Mouse (Mus musculus) forebrain, embryonic 16.5 days (tissue): ENCODE measurements at regions not wholly inside any gene's neighbourhood (a gene's known extent, or its start where the extent isn't known, plus 50 kb on each side); places are given as distances from the start of the nearest gene placed in this dataset.

ENCODE experiments used
- ATAC-seq: fragments of 200-750 bp; cut with Nextera tagmentation; 2 replicates; pipeline ENCODE4 v1.8.0; 2017; ENCODE audit warnings: mild to moderate bottlenecking, moderate library complexity
- H3K27ac ChIP-seq: fragments of 300-500 bp; sonication (generic); 2 replicates; pipeline ENCODE4 v1.5.1; 2014; ENCODE audit warnings: low read length, control low read depth
- H3K27me3 ChIP-seq: fragments of 300-500 bp; sonication (generic); replicated peaks from 2 replicates; pipeline ENCODE4 v1.6.1; 2014; ENCODE audit warnings: low read length; ENCODE audit not compliant: control insufficient read depth, insufficient read depth
- H3K36me3 ChIP-seq: fragments of 300-500 bp; sonication (generic); 2 replicates; pipeline ENCODE4 v1.6.1; 2014; ENCODE audit not compliant: control insufficient read depth, insufficient read depth
- H3K4me1 ChIP-seq: fragments of 300-500 bp; sonication (generic); replicated peaks from 2 replicates; pipeline ENCODE4 v1.6.1; 2014; ENCODE audit warnings: low read length; ENCODE audit not compliant: control insufficient read depth, insufficient read depth
- H3K4me2 ChIP-seq: fragments of 300-500 bp; sonication (generic); 2 replicates; pipeline ENCODE4 v1.6.1; 2014; ENCODE audit warnings: mild to moderate bottlenecking, low read length, control low read depth
- H3K4me3 ChIP-seq: fragments of 300-500 bp; sonication (generic); replicated peaks from 2 replicates; pipeline ENCODE4 v1.5.1; 2014; ENCODE audit warnings: mild to moderate bottlenecking, low read length, control low read depth
- H3K9ac ChIP-seq: fragments of 300-500 bp; sonication (generic); replicated peaks from 2 replicates; pipeline ENCODE4 v1.6.1; 2014; ENCODE audit warnings: low read depth, low read length, control low read depth
- H3K9me3 ChIP-seq: fragments of 300-500 bp; sonication (generic); 2 replicates; pipeline ENCODE4 v1.6.1; 2016; ENCODE audit warnings: low read length; ENCODE audit not compliant: control insufficient read depth
- WGBS: fragments of 180-500 bp; shearing (Covaris S2); extraction: QIAGEN DNeasy Blood & Tissue Kit; methylation state at CpG from one replicate; pipeline ENCODE4 v1.1.7; 2014; 5-methylcytosine and 5-hydroxymethylcytosine counted together

DNA sequence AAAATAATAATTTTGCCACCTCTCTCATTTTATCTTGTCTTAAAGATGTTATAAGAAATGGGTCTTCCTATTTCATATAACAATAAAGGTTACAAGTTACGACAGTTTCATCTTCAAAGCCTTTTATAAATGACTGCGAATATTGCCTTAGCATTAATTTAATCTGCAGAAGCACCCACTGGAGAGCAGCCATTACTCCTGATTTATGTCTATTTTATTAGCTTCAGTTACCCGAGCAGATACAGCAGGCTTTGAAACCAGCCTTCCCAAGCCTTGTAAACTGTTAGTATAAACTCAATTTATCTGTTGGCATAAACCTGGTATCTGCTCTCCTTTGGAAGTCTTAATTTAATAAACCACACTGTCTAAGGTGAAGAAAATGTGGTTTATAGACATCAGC lies 2851.6 kb upstream of the Gm6569 start:
- Histone ChIP-seq H3K9ac (no peak overlapping the region), H3K27ac (no peak overlapping the region), H3K4me3 (no peak overlapping the region), H3K4me1 (no peaks in the 10 kb centered on the region), H3K27me3 (no peaks in the 10 kb centered on the region), H3K4me2 (no peak overlapping the region), H3K9me3 (no peaks in the 10 kb centered on the region), H3K36me3 (no peaks in the 10 kb centered on the region)
- WGBS: 88% methylated on average over 3 of the region's 3 CpGs
- no peak for ATAC-seq

DNA sequence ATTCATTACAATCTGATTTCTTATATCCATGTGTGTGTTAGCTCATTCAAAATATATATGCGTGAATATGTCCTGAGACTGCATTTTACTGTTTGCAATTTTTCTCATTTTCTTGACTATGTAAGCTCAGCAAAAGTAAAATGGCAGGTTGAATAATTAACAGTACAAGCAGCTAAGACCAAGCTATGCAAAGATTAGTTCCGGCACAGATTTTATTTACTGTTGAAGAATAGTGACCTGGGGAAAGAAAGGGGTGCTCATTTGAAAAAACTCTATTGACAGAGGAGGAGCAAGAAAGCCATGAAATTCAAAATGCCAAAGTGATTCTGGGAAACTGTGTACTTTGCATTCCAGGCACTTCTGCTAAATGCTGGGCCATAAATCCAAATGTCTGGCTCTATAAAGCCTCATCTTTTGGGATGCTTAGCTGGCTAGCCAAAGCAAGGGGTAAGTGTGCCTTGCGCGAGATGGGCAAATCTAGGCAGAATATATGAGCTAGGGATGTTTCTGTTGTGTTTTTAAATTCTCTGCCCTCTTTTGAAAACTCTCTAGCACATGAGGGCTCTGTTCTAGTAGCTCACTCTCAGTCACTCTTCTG lies 2846.3 kb upstream of the Gm6569 start:
- Histone ChIP-seq H3K9me3 (no peaks in the 10 kb centered on the region), H3K27me3 (no peaks in the 10 kb centered on the region), H3K4me2 (no peak overlapping the region), H3K4me3 (no peak overlapping the region), H3K27ac (no peak overlapping the region), H3K4me1 (no peaks in the 10 kb centered on the region), H3K9ac (no peak overlapping the region), H3K36me3 (no peaks in the 10 kb centered on the region)
- 83% methylated on average over 4 of the region's 4 CpGs for WGBS
- ATAC-seq: no peak

DNA sequence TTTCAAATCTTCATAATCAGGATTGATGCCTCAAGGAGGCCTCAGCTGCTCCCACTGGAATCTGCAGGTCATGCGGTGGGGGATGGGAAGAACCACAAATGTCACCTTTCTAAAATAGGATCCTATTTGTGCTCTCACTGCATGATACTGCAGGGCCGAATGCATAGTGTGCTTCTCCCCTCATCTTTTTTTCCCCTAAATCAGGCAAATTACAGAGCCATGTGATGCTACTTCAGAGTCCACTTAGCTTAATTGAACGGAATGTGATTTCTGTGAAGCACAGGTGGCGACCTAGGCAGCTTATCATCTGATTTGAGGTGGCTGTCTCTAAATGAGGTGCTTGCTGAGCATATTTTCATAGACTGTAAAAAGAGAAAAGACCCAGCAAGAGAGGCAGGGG lies 2841.0 kb upstream of the Gm6569 start:
- Histone ChIP-seq H3K27me3 (no peaks in the 10 kb centered on the region), H3K27ac (no peak overlapping the region), H3K9ac (no peak overlapping the region), H3K4me3 (no peak overlapping the region), H3K36me3 (no peaks in the 10 kb centered on the region), H3K4me1 (no peaks in the 10 kb centered on the region), H3K9me3 (no peaks in the 10 kb centered on the region), H3K4me2 (no peak overlapping the region)
- WGBS: 71% methylated on average over 4 of the region's 4 CpGs
- ATAC-seq: no peak

DNA sequence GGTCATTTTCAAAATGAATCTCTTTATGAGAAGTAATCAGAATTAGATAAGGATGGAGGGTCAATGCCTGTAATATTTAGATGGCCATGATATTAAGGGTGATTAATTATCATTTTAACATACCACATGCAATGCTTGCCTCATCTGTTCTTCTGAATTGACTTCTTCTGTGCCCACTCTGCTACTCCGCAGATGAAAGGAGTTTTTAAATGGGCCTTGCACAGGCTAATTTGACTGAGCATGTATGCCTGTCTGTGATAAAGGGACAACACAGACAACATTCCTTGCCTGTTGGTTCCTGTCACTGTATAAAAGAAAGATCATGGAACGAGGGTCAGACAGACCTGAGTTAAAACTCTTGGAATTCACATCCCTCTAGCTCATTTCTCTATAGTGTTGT lies 2824.0 kb upstream of the Gm6569 start:
- Histone ChIP-seq H3K9me3 (no peaks in the 10 kb centered on the region), H3K4me3 (no peak overlapping the region), H3K9ac (no peak overlapping the region), H3K27ac (no peak overlapping the region), H3K36me3 (no peaks in the 10 kb centered on the region), H3K4me1 (no peaks in the 10 kb centered on the region), H3K4me2 (no peak overlapping the region), H3K27me3 (no peaks in the 10 kb centered on the region)
- 41% methylated on average over 2 of the region's 2 CpGs for WGBS
- no peak for ATAC-seq

DNA sequence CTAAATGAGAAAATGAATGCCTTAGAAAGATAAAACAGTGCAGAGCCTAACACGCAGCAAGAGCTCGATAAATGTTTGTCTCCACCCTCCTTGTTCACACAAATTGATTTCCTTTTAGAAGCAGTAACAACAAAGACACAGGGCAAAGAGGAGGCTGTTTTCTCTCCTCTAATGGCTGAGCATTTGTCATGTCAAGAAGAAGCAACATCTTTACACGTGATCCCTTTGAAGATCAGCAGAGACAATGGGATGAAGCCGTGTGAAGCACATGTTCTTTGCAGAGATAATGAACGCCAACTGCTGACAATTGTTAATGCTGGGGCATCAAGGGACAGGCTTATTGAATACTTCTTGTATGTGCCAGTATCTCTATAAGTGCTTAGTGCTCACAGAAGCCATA lies 2823.6 kb upstream of the Gm6569 start:
- Histone ChIP-seq H3K9me3 (no peaks in the 10 kb centered on the region), H3K4me2 (no peak overlapping the region), H3K9ac (no peak overlapping the region), H3K27ac (no peak overlapping the region), H3K36me3 (no peaks in the 10 kb centered on the region), H3K4me3 (no peak overlapping the region), H3K27me3 (no peaks in the 10 kb centered on the region), H3K4me1 (no peaks in the 10 kb centered on the region)
- ATAC-seq: no peak
- WGBS: 48% methylated on average over 5 of the region's 5 CpGs

DNA sequence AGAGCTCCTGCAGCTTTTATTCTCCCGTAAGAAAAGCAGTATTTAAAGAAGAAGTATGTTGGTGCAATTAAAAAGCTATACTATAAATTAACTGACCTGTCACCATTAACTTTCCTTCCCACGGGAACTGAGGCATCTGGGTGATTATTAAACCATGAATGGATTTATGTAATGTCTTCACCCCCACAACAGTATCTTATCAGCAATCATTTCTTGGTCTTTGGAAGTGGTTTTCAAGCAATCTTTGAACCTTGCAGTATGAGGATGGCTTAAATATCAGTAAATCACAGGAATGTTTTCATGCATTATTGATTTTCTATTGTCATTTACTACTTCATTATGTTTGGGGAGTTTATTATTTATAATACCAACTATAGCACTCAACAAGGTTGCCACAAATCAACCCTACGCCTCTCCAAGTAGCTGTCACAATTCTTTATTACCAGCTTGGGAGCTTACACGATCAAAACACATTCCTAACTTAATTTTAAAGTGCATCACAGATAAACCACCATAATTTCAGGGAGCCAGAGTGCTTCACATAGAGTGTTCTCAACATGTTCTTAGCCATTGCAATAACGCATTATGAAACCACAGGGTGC lies 2780.0 kb upstream of the Gm6569 start:
- no peak for ATAC-seq
- Histone ChIP-seq H3K36me3 (no peaks in the 10 kb centered on the region), H3K27me3 (no peaks in the 10 kb centered on the region)

DNA sequence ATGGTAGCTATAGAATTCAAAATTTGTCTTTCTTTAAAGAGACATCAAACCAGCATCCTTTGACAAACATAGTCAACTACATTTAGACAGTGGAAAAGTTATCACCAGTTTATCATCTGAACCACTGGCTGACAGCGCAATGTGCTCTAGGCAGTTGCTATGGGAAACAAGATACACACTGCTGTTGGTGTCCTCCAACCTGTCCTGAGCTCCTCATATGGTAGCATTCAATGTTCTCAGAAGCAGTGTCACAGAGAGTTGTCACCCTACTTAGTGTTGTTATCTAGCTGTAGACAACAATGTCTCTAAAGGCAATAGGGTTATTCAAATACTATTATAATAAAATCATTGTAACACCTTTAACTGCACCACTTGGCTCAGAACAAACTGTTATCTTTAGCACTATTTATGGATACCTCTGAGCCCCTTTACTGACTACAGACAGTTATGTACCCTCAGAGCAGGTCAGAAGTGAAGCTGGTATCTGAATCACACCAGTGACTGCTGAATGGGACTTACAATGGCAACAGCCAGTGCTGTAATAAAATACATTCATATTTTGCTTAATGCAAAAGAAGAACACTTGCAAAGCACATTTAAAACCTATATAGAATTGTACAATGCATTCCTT lies 2747.9 kb upstream of the Gm6569 start:
- H3K4me2 ChIP-seq: no peak overlapping the region
- WGBS: 91% methylated on average over 1 of the region's 1 CpGs
- ATAC-seq: no peak

More for the DNA sequence above, 2780.0 kb upstream of the Gm6569 start:
- H3K9me3 ChIP-seq: no peaks in the 10 kb centered on the region
- H3K9ac ChIP-seq: no peak overlapping the region
- H3K27ac ChIP-seq: no peak overlapping the region
- H3K4me3 ChIP-seq: no peak overlapping the region
- no peaks in the 10 kb centered on the region for H3K4me1 ChIP-seq
- H3K4me2 ChIP-seq: no peak overlapping the region
- 83% methylated on average over 5 of the region's 5 CpGs for WGBS

DNA sequence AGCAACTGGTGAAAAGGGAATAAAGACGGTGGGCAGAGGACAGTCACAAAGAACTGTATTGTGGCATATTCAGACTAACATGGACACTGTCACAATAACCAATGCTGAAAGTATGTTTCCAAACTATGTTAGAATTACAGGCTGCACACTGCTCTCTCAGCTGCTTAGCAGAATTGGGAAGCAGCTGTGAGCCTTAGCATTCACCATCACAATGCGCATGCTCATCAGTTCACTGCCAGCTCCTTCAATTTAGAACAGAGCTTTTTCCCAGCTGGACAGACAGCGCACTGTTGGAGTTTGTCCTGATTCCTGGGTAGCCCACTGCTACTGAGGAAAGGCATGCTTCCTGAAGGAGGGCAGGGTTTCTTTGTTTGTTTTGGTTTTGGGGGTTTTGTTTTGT lies 2735.2 kb upstream of the Gm6569 start:
- no peak overlapping the region for H3K4me3 ChIP-seq
- no peak overlapping the region for H3K4me2 ChIP-seq
- WGBS: 39% methylated on average over 3 of the region's 3 CpGs
- ATAC-seq: peak; percentile 67
- H3K9me3 ChIP-seq: no peaks in the 10 kb centered on the region
- no peaks in the 10 kb centered on the region for H3K36me3 ChIP-seq
- H3K27ac ChIP-seq: no peak overlapping the region
- H3K27me3 ChIP-seq: no peaks in the 10 kb centered on the region
- no peak overlapping the region for H3K9ac ChIP-seq
- H3K4me1 ChIP-seq: 0 out of 2 replicates have a peak, but pooled peaks cover 4% of the 10 kb centered on the region

More for the DNA sequence above, 2747.9 kb upstream of the Gm6569 start:
- Histone ChIP-seq H3K9ac (no peak overlapping the region), H3K9me3 (no peaks in the 10 kb centered on the region), H3K4me1 (no peaks in the 10 kb centered on the region), H3K27me3 (no peaks in the 10 kb centered on the region), H3K27ac (no peak overlapping the region), H3K36me3 (no peaks in the 10 kb centered on the region), H3K4me3 (no peak overlapping the region)

DNA sequence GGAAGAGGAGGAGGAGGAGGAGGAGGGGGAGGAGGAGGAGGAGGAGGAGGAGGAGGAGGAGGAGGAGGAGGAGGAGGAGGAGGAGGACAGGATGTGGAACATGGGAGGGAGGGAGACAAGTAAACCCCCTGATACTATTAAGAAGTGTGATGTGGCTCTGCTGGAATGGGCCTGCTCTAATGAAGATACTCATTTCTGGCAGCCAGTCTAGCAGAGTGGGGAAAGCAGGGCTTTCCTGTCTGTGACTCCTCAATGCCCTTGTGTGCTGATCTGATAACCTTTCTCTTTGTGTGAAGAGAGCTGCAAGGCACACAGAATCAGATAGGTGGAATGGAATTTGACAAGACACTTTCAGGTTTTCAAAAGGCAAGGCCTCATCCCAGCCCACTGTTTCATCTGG lies 2704.6 kb upstream of the Gm6569 start:
- Histone ChIP-seq H3K4me3 (no peak overlapping the region), H3K4me2 (no peak overlapping the region), H3K36me3 (no peaks in the 10 kb centered on the region), H3K27me3 (no peaks in the 10 kb centered on the region), H3K27ac (no peak overlapping the region), H3K9me3 (no peaks in the 10 kb centered on the region), H3K9ac (no peak overlapping the region), H3K4me1 (no peaks in the 10 kb centered on the region)
- no peak for ATAC-seq
